Mouse (Mus musculus) erythroid progenitor cell, adult 5-6 weeks (primary cell): ENCODE measurements at regions not wholly inside any gene's neighbourhood (a gene's known extent, or its start where the extent isn't known, plus 50 kb on each side); places are given as distances from the start of the nearest gene placed in this dataset.

ENCODE experiments used
- ATAC-seq: replicated peaks from 2 replicates; pipeline ENCODE4 v1.8.0; 2016; ENCODE audit warnings: moderate number of reproducible peaks, mild to moderate bottlenecking, moderate TSS enrichment, inconsistent platforms; ENCODE audit not compliant: poor library complexity, low FRiP score, severe bottlenecking

DNA sequence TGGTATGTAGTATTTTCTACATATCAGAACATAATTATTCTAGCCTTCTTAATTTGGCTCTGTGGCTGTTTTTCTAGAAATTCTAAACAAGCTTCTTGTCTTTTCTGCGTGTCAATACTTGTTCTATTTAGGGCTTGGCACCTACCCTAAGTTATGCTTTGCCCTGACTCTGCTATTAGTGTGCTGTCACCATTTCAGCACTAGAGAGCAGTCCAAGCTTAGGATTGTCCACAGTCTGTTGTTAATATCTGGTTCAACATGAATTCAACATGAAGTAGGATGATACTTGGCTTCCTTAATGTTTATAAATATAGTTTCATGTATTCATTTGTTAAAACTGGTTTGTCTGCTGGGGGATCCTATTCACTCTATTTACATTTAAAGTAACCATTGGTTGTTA is 61.2 kb downstream of the Maged1 start:
- ATAC-seq, result no peak

DNA sequence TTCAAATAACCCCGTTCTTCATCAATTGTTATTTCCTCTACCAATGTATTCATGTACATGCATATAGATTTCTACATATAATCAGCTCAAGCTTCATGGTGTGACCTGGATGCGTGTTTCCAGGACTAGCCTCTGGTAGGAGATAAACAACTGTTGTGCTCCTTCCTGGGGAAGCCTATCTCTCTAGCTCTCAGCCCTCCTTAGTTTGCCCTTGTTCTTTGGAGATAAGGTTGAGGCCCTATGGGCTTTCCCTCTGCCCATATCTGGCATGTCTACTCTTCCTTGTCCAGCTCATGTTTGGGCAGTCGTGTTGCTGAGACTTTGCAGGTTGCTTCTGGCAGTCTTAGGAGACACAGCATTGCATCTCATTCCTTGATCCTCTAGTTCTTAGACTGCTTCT is 74.3 kb downstream of the Maged1 start:
- ATAC-seq, result peak; percentile 91
